Mouse (Mus musculus) hindbrain, postnatal 0 days (tissue): ENCODE measurements at regions not wholly inside any gene's neighbourhood (a gene's known extent, or its start where the extent isn't known, plus 50 kb on each side); places are given as distances from the start of the nearest gene placed in this dataset.

Experiments
- ATAC-seq: fragments of 200-750 bp; cut with Nextera tagmentation; 2 replicates; pipeline ENCODE4 v1.8.0; 2017; ENCODE audit warnings: mild to moderate bottlenecking, moderate TSS enrichment, moderate library complexity
- DNase-seq: peaks from one replicate; pipeline ENCODE4 v3.0.0-alpha.2; 2015; ENCODE audit warnings: low spot score
- H3K27ac ChIP-seq: fragments of 300-500 bp; sonication (generic); 2 replicates; pipeline ENCODE4 v1.5.1; 2014; ENCODE audit warnings: mild to moderate bottlenecking
- H3K27me3 ChIP-seq: fragments of 300-500 bp; sonication (generic); 2 replicates; pipeline ENCODE4 v1.6.1; 2014; ENCODE audit warnings: low read length, mixed read lengths; ENCODE audit not compliant: insufficient read depth
- H3K36me3 ChIP-seq: fragments of 300-500 bp; sonication (generic); 2 replicates; pipeline ENCODE4 v1.6.1; 2014; ENCODE audit warnings: low read length, mixed read lengths; ENCODE audit not compliant: insufficient read depth
- H3K4me1 ChIP-seq: fragments of 300-500 bp; sonication (generic); 2 replicates; pipeline ENCODE4 v1.6.1; 2014; ENCODE audit warnings: antibody characterized with exemption, low read length, mixed read lengths; ENCODE audit not compliant: insufficient read depth
- H3K4me2 ChIP-seq: fragments of 300-500 bp; sonication (generic); 2 replicates; pipeline ENCODE4 v1.6.1; 2014; ENCODE audit warnings: low read depth, mild to moderate bottlenecking, low read length, moderate library complexity, mixed read lengths
- H3K4me3 ChIP-seq: fragments of 300-500 bp; sonication (generic); 2 replicates; pipeline ENCODE4 v1.5.1; 2014; ENCODE audit warnings: low read length
- H3K9ac ChIP-seq: fragments of 300-500 bp; sonication (generic); replicated peaks from 2 replicates; pipeline ENCODE4 v1.6.1; 2014; ENCODE audit warnings: mild to moderate bottlenecking, low read length, moderate library complexity, mixed read lengths
- H3K9me3 ChIP-seq: fragments of 300-500 bp; sonication (generic); 2 replicates; pipeline ENCODE4 v1.6.1; 2016; ENCODE audit warnings: low read length, mixed read lengths
- CTCF ChIP-seq: IDR thresholded peaks from 2 replicates; pipeline ENCODE4 v1.5.1; 2016; ENCODE audit warnings: antibody characterized with exemption, control low read depth, low read depth
- WGBS: fragments of 180-500 bp; shearing (Covaris S2); extraction: QIAGEN DNeasy Blood & Tissue Kit; methylation state at CpG from one replicate; pipeline ENCODE4 v1.1.7; 2014; 5-methylcytosine and 5-hydroxymethylcytosine counted together

DNA sequence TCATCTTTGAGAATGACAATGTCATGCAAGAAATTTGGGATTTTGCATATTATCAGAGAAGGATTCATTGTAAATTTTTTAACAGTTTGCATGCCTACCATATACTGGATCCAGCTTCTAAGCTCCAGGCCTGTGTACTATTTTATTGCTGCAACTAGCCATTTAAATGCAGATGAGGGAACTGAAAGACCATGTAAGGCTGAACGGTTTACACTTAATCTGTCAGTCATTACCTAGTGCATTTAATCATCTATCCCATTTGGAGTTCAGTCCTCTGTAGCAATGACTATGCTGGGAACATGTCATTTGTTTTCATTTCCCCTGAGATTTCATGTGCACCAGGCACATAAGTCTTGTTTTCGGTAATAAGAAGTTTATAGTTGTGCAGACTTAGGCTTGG is 631.8 kb upstream of the Gm21961 start:
- H3K4me3 ChIP-seq: no peak overlapping the region
- no peak overlapping the region for H3K4me2 ChIP-seq
- H3K4me1 ChIP-seq: no peaks in the 10 kb centered on the region
- no peak overlapping the region for H3K9ac ChIP-seq
- no peaks in the 10 kb centered on the region for H3K36me3 ChIP-seq
- TF ChIP-seq CTCF: no peak
- WGBS: 46% methylated on average over 2 of the region's 2 CpGs
- H3K27ac ChIP-seq: no peak overlapping the region
- ATAC-seq: no peak
- no peak for DNase-seq
- H3K27me3 ChIP-seq: no peaks in the 10 kb centered on the region
- H3K9me3 ChIP-seq: no peaks in the 10 kb centered on the region

DNA sequence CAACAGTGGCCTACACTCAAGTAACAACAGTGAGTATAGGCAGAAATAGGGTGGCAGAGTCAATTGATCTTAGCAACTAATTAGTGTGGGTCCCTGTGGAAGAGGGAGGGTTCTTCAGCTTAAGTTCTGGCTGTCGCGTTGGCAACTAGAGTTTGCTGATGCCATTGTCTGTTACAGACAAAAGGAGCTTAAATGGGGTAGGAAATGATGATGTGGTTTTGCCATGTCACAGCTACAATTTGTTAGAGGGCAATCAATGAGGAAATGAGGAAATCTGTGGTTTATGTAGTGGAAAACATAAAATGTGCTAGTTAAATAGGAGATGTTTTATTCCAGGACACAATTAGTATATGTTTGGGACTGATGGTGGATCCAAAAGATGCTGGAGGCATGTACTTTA is 624.8 kb upstream of the Gm21961 start:
- no peaks in the 10 kb centered on the region for H3K9me3 ChIP-seq
- no peak overlapping the region for H3K4me3 ChIP-seq
- no peaks in the 10 kb centered on the region for H3K27me3 ChIP-seq
- DNase-seq (no peak), ATAC-seq (no peak)
- H3K4me1 ChIP-seq: no peaks in the 10 kb centered on the region
- H3K36me3 ChIP-seq: no peaks in the 10 kb centered on the region
- TF ChIP-seq CTCF: no peak
- no peak overlapping the region for H3K4me2 ChIP-seq
- WGBS: 46% methylated on average over 2 of the region's 2 CpGs
- H3K9ac ChIP-seq: no peak overlapping the region
- H3K27ac ChIP-seq: no peak overlapping the region

DNA sequence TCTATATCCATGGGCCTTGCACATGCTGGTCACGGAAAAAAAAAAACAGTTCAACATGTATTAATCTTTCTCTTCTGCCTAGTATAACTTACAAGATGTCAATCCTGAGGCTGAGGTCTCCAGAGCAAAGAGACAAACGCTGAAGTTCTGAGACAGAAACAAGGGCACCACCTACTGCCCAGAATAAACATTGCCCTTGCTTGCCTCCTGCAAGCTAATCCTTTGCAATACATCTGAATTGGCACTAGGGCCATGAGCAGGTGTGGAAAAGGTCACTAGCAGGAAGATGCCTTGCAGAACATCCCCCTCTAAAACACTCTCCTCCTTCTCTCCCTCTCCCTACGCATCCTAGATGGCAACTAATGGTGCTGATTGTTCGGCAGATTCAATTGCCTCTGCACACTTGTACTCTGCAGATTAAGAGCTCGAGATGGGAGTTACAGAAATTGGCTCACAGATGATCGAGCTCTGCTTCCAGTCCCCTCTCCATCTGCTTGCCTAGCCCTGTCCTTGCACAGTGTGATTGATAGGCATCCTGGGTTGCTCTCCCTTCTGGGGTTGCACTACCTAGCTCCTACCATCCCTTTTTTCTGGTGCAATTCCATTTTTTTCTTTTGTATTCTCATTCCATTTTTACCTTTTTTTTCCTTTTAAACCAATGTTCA is 622.9 kb upstream of the Gm21961 start:
- Histone ChIP-seq H3K4me3 (no peak overlapping the region), H3K9ac (no peak overlapping the region), H3K27me3 (no peaks in the 10 kb centered on the region), H3K9me3 (no peaks in the 10 kb centered on the region), H3K27ac (no peak overlapping the region), H3K36me3 (no peaks in the 10 kb centered on the region), H3K4me2 (no peak overlapping the region), H3K4me1 (no peaks in the 10 kb centered on the region)
- 29% methylated on average over 6 of the region's 6 CpGs for WGBS
- peak; percentile 92 for ATAC-seq
- peak; percentile 90 for DNase-seq
- TF ChIP-seq CTCF: peak; percentile 94

DNA sequence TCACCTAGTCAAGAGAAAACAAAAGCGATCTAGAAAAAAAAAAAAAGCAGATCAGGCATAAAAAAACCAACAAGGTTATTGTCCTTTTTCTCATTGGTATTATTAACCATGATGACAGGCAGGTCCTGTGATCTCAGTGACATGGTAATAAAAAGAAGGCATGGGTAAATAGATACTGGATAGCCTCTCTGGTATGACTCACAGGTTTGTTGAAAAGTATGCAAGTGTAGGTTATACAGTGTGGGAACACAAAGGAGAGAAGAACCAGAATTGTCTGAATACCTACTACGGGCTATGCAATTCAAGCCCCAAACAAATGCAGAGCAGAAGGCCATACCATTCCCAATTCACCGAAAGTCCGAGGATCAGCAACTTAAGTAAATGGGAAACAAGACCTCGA is 617.7 kb upstream of the Gm21961 start:
- H3K9me3 ChIP-seq: no peaks in the 10 kb centered on the region
- H3K36me3 ChIP-seq: no peaks in the 10 kb centered on the region
- ATAC-seq (no peak), DNase-seq (no peak)
- H3K4me1 ChIP-seq: no peaks in the 10 kb centered on the region
- H3K27me3 ChIP-seq: no peaks in the 10 kb centered on the region
- TF ChIP-seq CTCF: no peak
- H3K4me2 ChIP-seq: no peak overlapping the region
- no peak overlapping the region for H3K9ac ChIP-seq
- H3K4me3 ChIP-seq: no peak overlapping the region
- no peak overlapping the region for H3K27ac ChIP-seq
- 90% methylated on average over 5 of the region's 5 CpGs for WGBS

DNA sequence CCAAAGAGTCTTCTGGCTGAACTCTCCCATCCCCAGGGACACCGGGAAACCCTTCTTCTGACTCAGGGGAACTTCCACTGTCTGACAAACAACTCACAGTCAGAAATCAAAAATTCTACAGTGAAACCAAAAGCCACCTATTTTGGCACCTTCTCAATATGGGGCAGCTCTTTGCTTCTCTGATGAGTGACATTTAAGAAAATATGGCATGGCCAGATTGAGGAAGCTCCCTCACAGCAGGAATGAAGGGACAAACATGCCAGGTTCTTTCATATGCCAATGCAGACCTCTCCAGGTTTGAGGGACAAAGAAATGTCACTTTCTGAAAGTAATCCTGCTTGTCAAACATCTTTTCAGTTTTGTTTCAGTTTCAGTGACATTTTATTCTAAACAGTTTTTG is 615.8 kb upstream of the Gm21961 start:
- H3K27ac ChIP-seq: no peak overlapping the region
- WGBS: 82% methylated on average over 1 of the region's 1 CpGs
- H3K27me3 ChIP-seq: no peaks in the 10 kb centered on the region
- no peak overlapping the region for H3K4me2 ChIP-seq
- ATAC-seq (no peak), DNase-seq (no peak)
- TF ChIP-seq CTCF: no peak
- H3K4me3 ChIP-seq: no peak overlapping the region
- no peaks in the 10 kb centered on the region for H3K36me3 ChIP-seq
- H3K9ac ChIP-seq: no peak overlapping the region
- H3K9me3 ChIP-seq: no peaks in the 10 kb centered on the region
- H3K4me1 ChIP-seq: no peaks in the 10 kb centered on the region

DNA sequence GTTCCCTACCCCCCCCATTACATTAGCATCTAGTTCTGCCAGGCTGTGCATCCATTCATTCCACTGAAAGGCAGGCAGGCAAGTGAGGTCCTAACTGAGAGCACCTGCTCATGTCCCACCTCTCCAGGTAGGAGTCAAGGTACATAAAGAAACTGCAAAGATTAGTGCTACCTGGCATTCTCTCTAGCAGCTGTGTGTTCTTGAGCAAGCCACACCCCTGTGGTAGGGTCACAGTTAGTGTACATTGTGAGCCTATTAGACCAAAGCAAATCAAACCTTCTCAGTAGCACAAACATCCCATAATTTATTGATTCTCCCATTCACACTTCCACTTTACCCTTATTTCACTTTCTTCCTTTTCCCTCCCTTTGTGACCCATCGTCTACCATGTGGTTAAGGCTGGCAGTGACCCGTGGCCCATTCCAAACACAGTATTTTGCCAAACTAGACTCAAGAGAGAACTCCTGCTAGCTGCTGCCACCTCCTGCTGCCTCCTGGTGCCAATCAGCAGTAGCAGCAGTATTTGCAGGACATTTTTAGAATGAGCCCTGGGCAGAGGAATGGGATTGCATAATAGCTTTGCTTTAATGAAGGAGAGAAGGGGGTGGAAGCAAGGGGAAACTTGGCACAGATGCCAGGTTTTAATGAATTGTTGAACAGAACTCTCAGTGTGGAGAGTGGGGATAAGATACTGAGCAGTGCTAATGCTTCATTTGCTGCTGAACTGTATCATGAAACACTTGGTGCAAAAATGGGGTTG is 578.2 kb upstream of the Gm21961 start:
- WGBS: 30% methylated on average over 2 of the region's 2 CpGs
- H3K27ac ChIP-seq: no peak overlapping the region
- no peak overlapping the region for H3K4me2 ChIP-seq
- peak; percentile 60 for TF ChIP-seq CTCF
- no peak overlapping the region for H3K9ac ChIP-seq
- ATAC-seq (peak; percentile 92), DNase-seq (peak; percentile 73)
- no peaks in the 10 kb centered on the region for H3K9me3 ChIP-seq
- H3K4me1 ChIP-seq: no peaks in the 10 kb centered on the region
- H3K27me3 ChIP-seq: no peaks in the 10 kb centered on the region
- no peaks in the 10 kb centered on the region for H3K36me3 ChIP-seq
- no peak overlapping the region for H3K4me3 ChIP-seq

DNA sequence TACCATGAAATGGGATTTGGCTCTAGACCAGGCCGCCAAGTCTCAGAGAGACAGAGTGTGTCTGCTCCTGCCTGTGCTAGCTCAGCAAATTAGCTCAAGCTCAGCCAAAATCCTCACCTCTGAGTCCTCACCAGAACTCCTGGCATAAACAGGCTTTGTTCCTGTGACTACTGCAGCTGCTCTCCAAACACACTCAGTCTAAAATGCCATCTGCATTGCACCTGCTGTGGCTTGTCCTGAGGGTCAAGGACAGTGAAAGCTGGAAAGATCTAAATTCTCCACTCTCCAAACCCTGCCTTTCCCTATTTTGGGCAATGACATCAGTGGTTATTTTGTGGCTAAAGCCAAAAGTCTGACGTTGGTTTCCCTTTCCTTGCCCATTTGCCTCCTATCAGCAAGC is 570.9 kb upstream of the Gm21961 start:
- Histone ChIP-seq H3K9me3 (no peaks in the 10 kb centered on the region), H3K4me3 (no peak overlapping the region), H3K4me2 (no peak overlapping the region), H3K9ac (no peak overlapping the region), H3K27ac (no peak overlapping the region), H3K36me3 (no peaks in the 10 kb centered on the region), H3K27me3 (no peaks in the 10 kb centered on the region), H3K4me1 (no peaks in the 10 kb centered on the region)
- ATAC-seq (peak; percentile 81), DNase-seq (peak; percentile 66)
- 51% methylated on average over 2 of the region's 2 CpGs for WGBS
- TF ChIP-seq CTCF: no peak
